Mouse (Mus musculus): ENCODE measurements at regions not wholly inside any gene's neighbourhood (a gene's known extent, or its start where the extent isn't known, plus 50 kb on each side); places are given as distances from the start of the nearest gene placed in this dataset.
A peak's percentile ranks its signal among the peaks of the same experiment; 100 is the strongest.

DNA sequence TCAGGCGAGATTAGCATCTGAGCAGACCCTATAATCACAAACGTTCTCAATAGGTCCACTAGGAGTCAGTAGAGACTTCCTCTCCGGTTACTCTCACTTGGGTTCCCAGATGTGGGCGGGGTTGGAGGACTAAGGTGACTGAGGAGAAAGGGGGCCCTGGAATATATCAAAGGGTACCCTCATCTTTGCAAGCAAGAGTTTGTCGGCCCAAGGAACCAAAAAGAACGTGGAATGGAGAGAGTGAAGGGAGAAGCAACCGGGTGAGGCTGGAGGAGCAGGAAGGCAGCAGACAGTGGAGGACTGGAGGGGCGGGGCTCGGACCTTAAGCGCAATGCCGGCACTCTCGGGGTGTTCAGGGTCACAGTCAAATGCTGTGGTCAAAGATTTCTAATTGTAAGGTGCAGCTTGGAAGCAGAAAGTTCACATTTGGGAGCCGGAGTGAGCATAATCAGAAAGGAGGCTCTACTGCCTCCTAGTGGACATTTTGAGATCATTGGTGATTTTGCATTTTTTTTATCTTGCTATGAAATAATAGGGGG, 68.3 kb upstream of the Smox start:
- TF ChIP-seq CTCF (IDR thresholded peaks at IDR 0.05; ENCODE audit: low read depth) (peak; percentile 81), EP300 (optimal IDR thresholded peaks at IDR 0.05) (no peak)

All from stomach, postnatal 0 days (tissue).